Mouse (Mus musculus) cerebellum, adult 2 months (tissue): ENCODE data around the gene Olfr875. TPM values are rescaled to one million over a fixed set of nuclear protein-coding genes. Genes with fewer than 3 reads are reported as not detected.
"Not testable (repeated sequence)": the region's sequence is repeated elsewhere in the genome, so short reads cannot be mapped to it uniquely, and the experiment has no call there.

Experiments
- DNase-seq, 2 experiments: peaks; one replicate each; pipeline ENCODE4 v3.0.0; 2021
- H3K27ac ChIP-seq: fragments of 200-500 bp; 2 replicates; pipeline ENCODE4 v1.5.1; 2012; ENCODE audit warnings: low read length, control low read depth, inconsistent platforms; ENCODE audit not compliant: insufficient read depth
- H3K27me3 ChIP-seq: fragments of 200-500 bp; 2 replicates; pipeline ENCODE4 v1.6.1; 2012; ENCODE audit warnings: inconsistent platforms, mild to moderate bottlenecking, low read length, moderate library complexity; ENCODE audit not compliant: control insufficient read depth, insufficient read depth
- H3K4me1 ChIP-seq: fragments of 200-500 bp; 2 replicates; pipeline ENCODE4 v1.6.1; 2011; ENCODE audit warnings: low read length; ENCODE audit not compliant: control insufficient read depth, insufficient read depth
- H3K4me3 ChIP-seq: fragments of 200-500 bp; replicated peaks from 2 replicates; pipeline ENCODE3; 2011; ENCODE audit warnings: mild to moderate bottlenecking, low read depth, low read length, control low read depth; ENCODE audit not compliant: insufficient read depth
- CTCF ChIP-seq: fragments of 200-500 bp; IDR thresholded peaks from 2 replicates; pipeline ENCODE4 v1.5.1; 2011; ENCODE audit warnings: low read depth, mild to moderate bottlenecking, control low read depth, low read length, moderate library complexity, borderline replicate concordance; ENCODE audit not compliant: insufficient read depth
- POLR2A ChIP-seq: fragments of 200-500 bp; IDR thresholded peaks from 2 replicates; pipeline ENCODE4 v1.6.1; 2011; ENCODE audit warnings: low read length, control low read depth, borderline replicate concordance; ENCODE audit not compliant: insufficient read depth
- WGBS: fragments of 180-500 bp; shearing (Covaris S2); methylation state at CpG from one replicate; pipeline ENCODE4 v1.1.7; 2018; 5-methylcytosine and 5-hydroxymethylcytosine counted together
- polyA plus RNA-seq: library from polyadenylated mRNA; depleted of rRNA; stranded (reverse); fragments of >200 nt; gene quantifications from 2 replicates; pipeline ENCODE4 v1.2.3, GENCODE M21; 2012

Gene Olfr875
- polyA plus RNA-seq, 1 experiment, result not detected

DNA sequence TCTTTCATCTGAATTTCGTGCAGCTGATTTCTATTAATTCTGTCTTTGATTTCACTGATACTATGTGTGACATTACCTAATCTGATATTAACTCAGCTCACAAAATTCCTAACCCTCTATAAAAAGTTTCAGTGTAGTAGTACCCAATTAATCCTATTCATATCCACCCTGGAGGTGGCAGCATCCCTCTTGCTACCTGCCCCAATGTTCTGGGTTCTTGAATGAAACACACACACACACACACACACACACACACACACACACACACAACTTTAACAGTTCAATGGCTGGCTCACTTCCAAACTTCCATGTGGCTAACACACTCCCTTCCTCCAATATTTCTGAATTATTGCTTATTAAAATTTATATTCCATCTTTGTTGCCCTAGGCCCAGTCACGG is 996 bp upstream of the Olfr875 start:
- Histone ChIP-seq H3K27ac (no peak overlapping the region), H3K27me3 (no peaks in the 10 kb centered on the region), H3K4me1 (no peaks in the 10 kb centered on the region), H3K4me3 (no peak overlapping the region)
- no peak for TF ChIP-seq CTCF
- no peak for TF ChIP-seq POLR2A
- DNase-seq, result no peak
- WGBS, result 63% methylated on average over 2 of the region's 2 CpGs

DNA sequence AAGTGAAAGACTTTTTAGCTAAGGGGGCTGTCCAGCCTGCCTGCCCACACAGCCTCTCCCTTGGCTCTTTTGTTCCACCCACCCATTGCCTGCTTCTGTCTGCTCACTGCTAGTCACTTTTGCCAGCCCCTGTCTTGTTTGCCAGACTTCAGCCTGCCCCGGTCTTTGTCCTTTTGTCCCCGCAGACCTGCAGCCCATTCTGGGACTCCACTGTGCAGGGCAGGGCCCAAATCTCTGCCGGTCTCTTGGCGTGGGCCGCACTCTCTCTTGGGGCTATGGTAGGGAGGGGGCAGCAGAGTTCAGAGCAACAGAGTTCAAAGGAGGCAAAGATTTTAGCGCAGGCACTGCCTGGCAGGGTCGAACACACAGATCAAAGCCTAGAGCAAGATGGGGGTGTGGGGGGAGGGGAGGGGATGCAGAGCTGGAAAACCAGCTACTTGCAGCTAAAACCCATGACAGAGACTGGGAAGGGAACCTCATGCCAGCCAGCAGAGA is 11.2 kb downstream of the Olfr875 start:
- TF ChIP-seq CTCF (no peak), POLR2A (no peak)
- no peak overlapping the region for H3K27ac ChIP-seq
- 2% methylated on average over 7 of the region's 7 CpGs for WGBS

GRCm38 (mm10) chr9:37783394-37784387 is 12.0 kb downstream of the Olfr875 start:
- H3K4me3 ChIP-seq, H3K27ac ChIP-seq: not testable (repeated sequence)

More for the DNA sequence above, 11.2 kb downstream of the Olfr875 start:
- Histone ChIP-seq H3K4me1 (no peaks in the 10 kb centered on the region; the same call in 1 of the 2 replicates), H3K27me3 (no peaks in the 10 kb centered on the region; the same call in 1 of the 2 replicates), H3K4me3 (no peak overlapping the region)
- DNase-seq, result no peak

GRCm38 (mm10) chr9:37786411-37786810 is 14.8 kb downstream of the Olfr875 start:
- Histone ChIP-seq H3K4me3 (no peak overlapping the region), H3K27ac (no peak overlapping the region), H3K4me1 (no peaks in the 10 kb centered on the region; the same call in 1 of the 2 replicates), H3K27me3 (no peaks in the 10 kb centered on the region; the same call in 1 of the 2 replicates)
- TF ChIP-seq POLR2A (no peak), CTCF (no peak)
- WGBS, result 87% methylated on average over 2 of the region's 2 CpGs
- no peak for DNase-seq

More at GRCm38 (mm10) chr9:37783394-37784387, 12.0 kb downstream of the Olfr875 start:
- 57% methylated on average over 10 of the region's 15 CpGs for WGBS
- not testable (repeated sequence) for DNase-seq, H3K27me3 ChIP-seq, H3K4me1 ChIP-seq

- H3K27ac ChIP-seq, result no peak overlapping the region
- no peak for DNase-seq
- no peaks in the 10 kb centered on the region for H3K4me1 ChIP-seq
- no peak overlapping the region for H3K4me3 ChIP-seq
- 83% methylated on average over 4 of the region's 4 CpGs for WGBS
- TF ChIP-seq POLR2A, result no peak
- TF ChIP-seq CTCF, result no peak
- H3K27me3 ChIP-seq, result no peaks in the 10 kb centered on the region
Measured at GRCm38 (mm10) chr9:37802055-37802454, 30.4 kb downstream of the Olfr875 start.

DNA sequence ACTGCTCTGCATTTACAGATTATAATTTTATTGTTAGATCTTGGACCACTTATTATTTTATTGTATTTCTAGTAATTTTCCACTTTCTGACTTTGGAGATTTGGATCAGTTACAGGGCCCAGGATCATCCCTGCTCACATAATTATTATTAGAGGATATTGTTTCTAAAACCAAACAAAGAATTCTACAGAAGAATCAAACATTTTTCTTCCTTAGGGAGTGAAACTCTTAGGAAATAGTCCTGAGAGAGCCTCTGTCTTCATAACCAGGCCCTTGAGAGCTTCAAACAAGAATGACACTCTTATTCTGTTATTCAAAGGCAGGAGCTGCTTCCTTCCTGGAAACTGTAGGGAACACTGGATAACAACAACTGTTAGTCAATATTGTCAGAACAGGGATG is 31.1 kb downstream of the Olfr875 start, which contains the start of gene Olfr876:
Gene Olfr876 (plus strand): TSS at position 301 of the 400 bp plus-strand sequence.
- Histone ChIP-seq H3K27me3 (no peaks in the 10 kb centered on the region), H3K4me3 (no peak within 1 kb of the TSS), H3K4me1 (no peaks in the 10 kb centered on the region), H3K27ac (no peak within 1 kb of the TSS)
- no peak for DNase-seq
- TF ChIP-seq CTCF, result no peak

DNA sequence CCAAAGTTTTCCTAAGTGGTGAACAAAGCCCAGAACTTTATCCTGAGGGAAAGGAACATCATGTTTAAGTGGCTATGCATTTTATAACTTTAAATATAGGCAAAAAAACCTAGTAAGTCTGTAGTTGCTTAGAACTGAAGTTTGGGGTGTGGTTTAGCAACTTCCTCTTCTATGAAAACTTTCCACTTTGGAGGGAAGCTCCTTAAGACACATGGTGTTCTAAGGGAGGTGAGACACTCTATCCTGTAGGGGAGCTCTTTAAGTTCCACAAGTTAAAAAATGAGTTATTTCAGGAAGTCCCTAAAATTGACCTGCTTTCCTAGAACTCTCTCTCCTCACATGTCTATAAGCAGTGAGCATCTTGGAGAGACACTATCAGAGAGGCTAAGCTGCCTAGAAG is 35.6 kb downstream of the Olfr875 start:
- TF ChIP-seq CTCF (no peak), POLR2A (no peak)
- H3K27ac ChIP-seq, result no peak overlapping the region

DNA sequence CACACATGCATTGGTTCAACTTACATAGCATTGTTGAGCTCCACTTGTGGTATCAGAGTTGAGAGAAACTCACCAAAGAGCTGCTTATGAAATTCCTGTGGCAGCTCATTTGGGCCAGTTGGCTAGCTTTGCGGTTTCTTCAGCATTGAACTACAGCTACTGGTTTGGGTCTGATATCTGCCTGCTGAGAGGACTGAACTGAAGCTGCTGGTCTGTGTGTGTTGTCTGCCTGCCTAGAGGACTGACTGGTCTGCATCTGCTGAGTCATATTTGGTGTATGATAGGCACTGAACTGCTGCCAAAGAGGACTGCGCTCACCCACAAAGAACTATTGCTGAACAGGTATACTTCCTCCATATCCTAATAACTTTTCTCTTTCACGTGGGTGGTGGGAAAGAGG is 36.8 kb downstream of the Olfr875 start:
- TF ChIP-seq POLR2A (no peak), CTCF (no peak)
- WGBS, result 37% methylated on average over 3 of the region's 3 CpGs
- no peak overlapping the region for H3K4me3 ChIP-seq

More for the DNA sequence above, 35.6 kb downstream of the Olfr875 start:
- Histone ChIP-seq H3K4me1 (no peaks in the 10 kb centered on the region), H3K4me3 (no peak overlapping the region), H3K27me3 (no peaks in the 10 kb centered on the region)
- DNase-seq, result no peak

More for the DNA sequence above, 36.8 kb downstream of the Olfr875 start:
- Histone ChIP-seq H3K27ac (no peak overlapping the region), H3K4me1 (no peaks in the 10 kb centered on the region), H3K27me3 (no peaks in the 10 kb centered on the region)
- no peak for DNase-seq
